Mouse (Mus musculus) heart, embryonic 10.5 days (tissue): ENCODE results near the gene Agbl4. TPM values are rescaled to one million over a fixed set of nuclear protein-coding genes. Genes with fewer than 3 reads are reported as not detected.
A peak's percentile ranks its signal among the peaks of the same experiment; 100 is the strongest.

Experiments used
- DNase-seq: peaks from one replicate; pipeline ENCODE4 v3.0.0-alpha.2; 2017; ENCODE audit warnings: low spot score
- H3K27ac ChIP-seq: fragments of 300-500 bp; sonication (generic); 2 replicates; pipeline ENCODE4 v1.5.1; 2016; ENCODE audit warnings: mild to moderate bottlenecking
- H3K27me3 ChIP-seq: fragments of 300-500 bp; sonication (generic); 2 replicates; pipeline ENCODE4 v1.6.1; 2016; ENCODE audit warnings: mild to moderate bottlenecking; ENCODE audit not compliant: poor library complexity, insufficient read depth, severe bottlenecking
- H3K36me3 ChIP-seq: fragments of 300-500 bp; sonication (generic); 2 replicates; pipeline ENCODE4 v1.6.1; 2016; ENCODE audit warnings: mild to moderate bottlenecking, moderate library complexity
- H3K4me1 ChIP-seq: fragments of 300-500 bp; sonication (generic); 2 replicates; pipeline ENCODE4 v1.6.1; 2016; ENCODE audit warnings: mild to moderate bottlenecking
- H3K4me3 ChIP-seq: fragments of 300-500 bp; sonication (generic); 2 replicates; pipeline ENCODE4 v1.5.1; 2016; ENCODE audit warnings: mild to moderate bottlenecking, moderate library complexity
- H3K9me3 ChIP-seq: fragments of 300-500 bp; sonication (generic); 2 replicates; pipeline ENCODE4 v1.6.1; 2016; ENCODE audit warnings: mild to moderate bottlenecking, moderate library complexity
- WGBS: fragments of 180-500 bp; shearing (Covaris S2); methylation state at CpG from one replicate; pipeline ENCODE4 v1.1.7; 2016; 5-methylcytosine and 5-hydroxymethylcytosine counted together
- polyA plus RNA-seq: library from polyadenylated mRNA; unstranded; fragments of >200 nt; fragmentation: Nextera tagmentation; extraction: Ambion mirVana; gene quantifications from 2 replicates; pipeline ENCODE4 v1.2.1, GENCODE M21; 2016

The Agbl4 gene
- 0.23 and 0.79 TPM in 2 replicates for polyA plus RNA-seq

GRCm38 (mm10) chr4:110397618-110398045, at the start of gene Agbl4:
Agbl4 (plus strand) TSS chr4:110397661.
- DNase-seq: peak; percentile 87
- no peaks in the 10 kb centered on the region for H3K9me3 ChIP-seq
- peak within 1 kb of the TSS; percentile 72 for H3K4me3 ChIP-seq
- H3K27me3 ChIP-seq: no peaks in the 10 kb centered on the region
- no peaks in the 10 kb centered on the region for H3K36me3 ChIP-seq
- peak within 1 kb of the TSS; percentile 36; the same call in 1 of the 2 replicates for H3K27ac ChIP-seq
- peaks cover 6% of the 10 kb centered on the region; the same call in 1 of the 2 replicates for H3K4me1 ChIP-seq
- 1% methylated on average over 27 of the region's 27 CpGs for WGBS

- WGBS: 12% methylated on average over 6 of the region's 6 CpGs
- H3K4me3 ChIP-seq: peak overlapping the region; percentile 72
- H3K27ac ChIP-seq: peak overlapping the region; percentile 94
- no peaks in the 10 kb centered on the region for H3K4me1 ChIP-seq
- no peaks in the 10 kb centered on the region for H3K27me3 ChIP-seq
- no peaks in the 10 kb centered on the region for H3K9me3 ChIP-seq
- DNase-seq: no peak
- H3K36me3 ChIP-seq: no peaks in the 10 kb centered on the region
Measured at GRCm38 (mm10) chr4:110350856-110351177, 46.6 kb upstream of the Agbl4 start.

- Histone ChIP-seq H3K27me3 (no peaks in the 10 kb centered on the region), H3K4me3 (peak within 1 kb of the TSS; percentile 72), H3K36me3 (no peaks in the 10 kb centered on the region), H3K4me1 (no peaks in the 10 kb centered on the region), H3K9me3 (no peaks in the 10 kb centered on the region), H3K27ac (peak within 1 kb of the TSS; percentile 94)
- WGBS: under 1% methylated on average over 75 of the region's 75 CpGs
- DNase-seq: peak; percentile 94
Measured at GRCm38 (mm10) chr4:110351178-110352000, 46.1 kb upstream of the Agbl4 start, which contains the start of gene Elavl4. Elavl4 (minus strand) TSS chr4:110351909.

GRCm38 (mm10) chr4:110352001-110352369, 45.5 kb upstream of the Agbl4 start:
- no peak for DNase-seq
- Histone ChIP-seq H3K27me3 (no peaks in the 10 kb centered on the region), H3K4me3 (peak overlapping the region; percentile 72), H3K27ac (peak overlapping the region; percentile 94), H3K4me1 (no peaks in the 10 kb centered on the region), H3K36me3 (no peaks in the 10 kb centered on the region), H3K9me3 (no peaks in the 10 kb centered on the region)
- 7% methylated on average over 5 of the region's 5 CpGs for WGBS

GRCm38 (mm10) chr4:110360568-110360967, 36.9 kb upstream of the Agbl4 start:
- Histone ChIP-seq H3K36me3 (no peaks in the 10 kb centered on the region), H3K27ac (no peak overlapping the region), H3K4me1 (no peaks in the 10 kb centered on the region), H3K9me3 (no peaks in the 10 kb centered on the region), H3K27me3 (no peaks in the 10 kb centered on the region), H3K4me3 (no peak overlapping the region)
- WGBS: 79% methylated on average over 2 of the region's 2 CpGs
- no peak for DNase-seq

- H3K4me1 ChIP-seq: peaks cover 6% of the 10 kb centered on the region; the same call in 1 of the 2 replicates
- H3K27me3 ChIP-seq: no peaks in the 10 kb centered on the region
- no peaks in the 10 kb centered on the region for H3K36me3 ChIP-seq
- DNase-seq: no peak
- no peak overlapping the region for H3K4me3 ChIP-seq
- WGBS: 83% methylated on average over 5 of the region's 5 CpGs
- H3K9me3 ChIP-seq: no peaks in the 10 kb centered on the region
- no peak overlapping the region for H3K27ac ChIP-seq
Measured at GRCm38 (mm10) chr4:110396221-110396620, 1.2 kb upstream of the Agbl4 start.

- Histone ChIP-seq H3K4me3 (no peak overlapping the region), H3K9me3 (no peaks in the 10 kb centered on the region), H3K27ac (no peak overlapping the region), H3K27me3 (no peaks in the 10 kb centered on the region), H3K4me1 (no peaks in the 10 kb centered on the region), H3K36me3 (no peaks in the 10 kb centered on the region)
- 43% methylated on average over 2 of the region's 2 CpGs for WGBS
- DNase-seq: no peak
Measured at GRCm38 (mm10) chr4:110420306-110420705, 22.8 kb downstream of the Agbl4 start.

- H3K9me3 ChIP-seq: no peaks in the 10 kb centered on the region
- no peaks in the 10 kb centered on the region for H3K36me3 ChIP-seq
- no peak overlapping the region for H3K27ac ChIP-seq
- H3K27me3 ChIP-seq: no peaks in the 10 kb centered on the region
- no peaks in the 10 kb centered on the region for H3K4me1 ChIP-seq
- no peak overlapping the region for H3K4me3 ChIP-seq
- no peak for DNase-seq
Measured at GRCm38 (mm10) chr4:110427653-110428052, 30.2 kb downstream of the Agbl4 start.

- 58% methylated on average over 1 of the region's 1 CpGs for WGBS
Measured at GRCm38 (mm10) chr4:110494371-110494770, 96.9 kb downstream of the Agbl4 start.

GRCm38 (mm10) chr4:110529804-110530203, 132.3 kb downstream of the Agbl4 start:
- Histone ChIP-seq H3K27ac (no peak overlapping the region), H3K27me3 (no peaks in the 10 kb centered on the region), H3K36me3 (no peaks in the 10 kb centered on the region), H3K4me3 (no peak overlapping the region), H3K4me1 (no peaks in the 10 kb centered on the region), H3K9me3 (no peaks in the 10 kb centered on the region)
- 82% methylated on average over 4 of the region's 4 CpGs for WGBS
- DNase-seq: no peak

More at GRCm38 (mm10) chr4:110494371-110494770, 96.9 kb downstream of the Agbl4 start:
- no peaks in the 10 kb centered on the region for H3K4me1 ChIP-seq
- no peaks in the 10 kb centered on the region for H3K27me3 ChIP-seq
- no peaks in the 10 kb centered on the region for H3K36me3 ChIP-seq
- H3K27ac ChIP-seq: no peak overlapping the region
- H3K4me3 ChIP-seq: no peak overlapping the region
- no peaks in the 10 kb centered on the region for H3K9me3 ChIP-seq
- peak; percentile 72 for DNase-seq

GRCm38 (mm10) chr4:110549223-110549622, 151.8 kb downstream of the Agbl4 start:
- Histone ChIP-seq H3K36me3 (no peaks in the 10 kb centered on the region), H3K27me3 (no peaks in the 10 kb centered on the region), H3K4me1 (no peaks in the 10 kb centered on the region), H3K9me3 (no peaks in the 10 kb centered on the region), H3K4me3 (no peak overlapping the region), H3K27ac (no peak overlapping the region)
- DNase-seq: no peak
- WGBS: 59% methylated on average over 3 of the region's 3 CpGs

- Histone ChIP-seq H3K27ac (no peak overlapping the region), H3K4me3 (no peak overlapping the region), H3K9me3 (no peaks in the 10 kb centered on the region), H3K36me3 (no peaks in the 10 kb centered on the region), H3K27me3 (no peaks in the 10 kb centered on the region), H3K4me1 (no peaks in the 10 kb centered on the region)
- no peak for DNase-seq
- 61% methylated on average over 4 of the region's 4 CpGs for WGBS
Measured at GRCm38 (mm10) chr4:110597726-110598283, 200.3 kb downstream of the Agbl4 start.

GRCm38 (mm10) chr4:110641417-110641816, 244.0 kb downstream of the Agbl4 start:
- Histone ChIP-seq H3K36me3 (no peaks in the 10 kb centered on the region), H3K27ac (no peak overlapping the region)

More at GRCm38 (mm10) chr4:110641417-110641816, 244.0 kb downstream of the Agbl4 start:
- Histone ChIP-seq H3K4me3 (no peak overlapping the region), H3K27me3 (no peaks in the 10 kb centered on the region), H3K4me1 (no peaks in the 10 kb centered on the region), H3K9me3 (no peaks in the 10 kb centered on the region)
- 85% methylated on average over 3 of the region's 3 CpGs for WGBS
- DNase-seq: no peak
